Mouse (Mus musculus) heart, embryonic 16.5 days (tissue): ENCODE measurements at regions not wholly inside any gene's neighbourhood (a gene's known extent, or its start where the extent isn't known, plus 50 kb on each side); places are given as distances from the start of the nearest gene placed in this dataset.
"Not testable (repeated sequence)": the region's sequence is repeated elsewhere in the genome, so short reads cannot be mapped to it uniquely, and the experiment has no call there.

ENCODE experiments used
- ATAC-seq: fragments of 200-750 bp; cut with Nextera tagmentation; replicated peaks from 2 replicates; pipeline ENCODE4 v1.8.0; 2017; ENCODE audit warnings: moderate number of reproducible peaks; ENCODE audit not compliant: insufficient read depth, low FRiP score; ENCODE audit errors: extremely low read depth
- H3K27ac ChIP-seq: fragments of 300-500 bp; sonication (generic); 2 replicates; pipeline ENCODE4 v1.5.1; 2014; ENCODE audit warnings: mild to moderate bottlenecking, low read length, control low read depth, moderate library complexity
- H3K27me3 ChIP-seq: fragments of 300-500 bp; sonication (generic); 2 replicates; pipeline ENCODE4 v1.6.1; 2014; ENCODE audit warnings: low read length, mixed read lengths; ENCODE audit not compliant: control insufficient read depth, insufficient read depth
- H3K36me3 ChIP-seq: fragments of 300-500 bp; sonication (generic); 2 replicates; pipeline ENCODE4 v1.6.1; 2014; ENCODE audit not compliant: control insufficient read depth, insufficient read depth
- H3K4me1 ChIP-seq: fragments of 300-500 bp; sonication (generic); 2 replicates; pipeline ENCODE4 v1.6.1; 2014; ENCODE audit warnings: low read length, mixed read lengths; ENCODE audit not compliant: control insufficient read depth, insufficient read depth
- H3K4me2 ChIP-seq: fragments of 300-500 bp; sonication (generic); 2 replicates; pipeline ENCODE4 v1.6.1; 2014; ENCODE audit warnings: low read depth, mild to moderate bottlenecking, control low read depth, low read length
- H3K4me3 ChIP-seq: fragments of 300-500 bp; sonication (generic); 2 replicates; pipeline ENCODE4 v1.5.1; 2014; ENCODE audit warnings: mild to moderate bottlenecking, control low read depth, low read length
- H3K9ac ChIP-seq: fragments of 300-500 bp; sonication (generic); 2 replicates; pipeline ENCODE4 v1.6.1; 2014; ENCODE audit warnings: low read length, control low read depth
- H3K9me3 ChIP-seq: fragments of 300-500 bp; sonication (generic); replicated peaks from 2 replicates; pipeline ENCODE4 v1.6.1; 2016; ENCODE audit warnings: low read length; ENCODE audit not compliant: control insufficient read depth
- WGBS: fragments of 180-500 bp; shearing (Covaris S2); extraction: QIAGEN DNeasy Blood & Tissue Kit; methylation state at CpG from one replicate; pipeline ENCODE4 v1.1.7; 2014; 5-methylcytosine and 5-hydroxymethylcytosine counted together

DNA sequence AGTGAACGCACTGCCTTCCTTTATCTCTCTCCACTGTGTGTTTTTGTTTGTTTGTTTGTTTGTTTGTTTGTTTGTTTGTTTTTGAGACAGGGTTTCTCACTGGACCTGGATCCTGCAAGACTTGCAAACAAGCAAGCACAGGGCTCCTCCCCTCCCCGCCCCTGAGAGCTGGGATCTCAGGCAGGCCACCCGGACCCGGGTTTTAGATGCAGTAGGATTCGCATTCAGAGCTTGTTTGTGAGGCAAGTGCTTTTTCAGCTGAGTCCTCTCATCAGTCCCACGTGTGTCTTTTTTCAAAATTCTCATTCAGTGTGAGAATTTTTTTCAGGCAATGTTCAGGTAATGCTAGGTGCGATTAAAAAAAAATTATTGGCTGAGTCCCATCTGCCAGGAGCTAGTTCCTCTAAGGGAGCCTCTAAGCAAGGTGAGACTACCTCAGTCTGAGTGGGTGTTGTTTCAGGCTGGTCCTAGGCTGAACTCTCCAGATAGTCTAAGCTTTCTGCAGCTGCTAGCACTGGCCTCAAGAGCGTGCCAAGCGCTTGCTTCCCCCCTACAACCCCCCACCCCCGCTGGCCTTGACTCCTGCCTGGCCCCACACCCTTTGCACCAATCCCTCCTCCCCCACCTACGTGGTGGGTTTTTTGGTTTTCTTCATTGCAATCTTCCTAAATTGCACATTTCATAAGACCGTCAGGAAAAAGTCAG, 234.4 kb downstream of the Sorl1 start:
- Histone ChIP-seq H3K4me2 (peak overlapping the region; percentile 73), H3K27me3 (no peaks in the 10 kb centered on the region), H3K4me3 (peak overlapping the region; percentile 48), H3K9me3 (no peaks in the 10 kb centered on the region), H3K36me3 (no peaks in the 10 kb centered on the region), H3K4me1 (peaks cover 11% of the 10 kb centered on the region), H3K27ac (peak overlapping the region; percentile 84), H3K9ac (peak overlapping the region; percentile 64)
- 42% methylated on average over 12 of the region's 12 CpGs for WGBS
- peak; percentile 64 for ATAC-seq

DNA sequence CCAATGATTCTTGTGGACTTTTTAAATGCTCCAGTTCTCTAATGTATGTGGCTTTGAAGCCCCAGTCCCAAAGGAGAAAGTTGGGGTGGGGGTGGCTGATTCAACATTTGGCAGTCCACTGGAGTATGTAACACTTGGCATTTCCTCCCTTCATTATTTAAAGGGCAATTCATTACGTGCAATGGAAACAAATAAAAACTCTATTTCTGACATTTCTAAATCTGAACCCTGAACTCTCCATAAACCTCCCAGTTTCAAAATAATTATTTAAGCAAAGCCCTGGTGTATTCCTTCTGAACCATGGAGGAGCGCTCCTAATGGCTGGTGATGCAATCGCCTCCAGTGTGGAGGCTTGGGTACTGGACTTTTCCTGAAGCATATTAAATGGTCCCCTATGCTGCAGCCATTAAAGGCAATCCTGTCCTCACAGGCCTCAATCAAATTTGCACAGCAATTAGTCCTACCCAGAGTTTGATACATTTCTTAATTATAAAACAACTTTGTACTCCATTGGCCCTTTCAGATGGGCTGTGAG, 235.4 kb downstream of the Sorl1 start:
- Histone ChIP-seq H3K4me1 (peaks cover 11% of the 10 kb centered on the region), H3K4me2 (no peak overlapping the region), H3K9ac (no peak overlapping the region), H3K27me3 (no peaks in the 10 kb centered on the region), H3K36me3 (no peaks in the 10 kb centered on the region), H3K27ac (no peak overlapping the region), H3K9me3 (no peaks in the 10 kb centered on the region), H3K4me3 (no peak overlapping the region)
- WGBS, result 77% methylated on average over 3 of the region's 3 CpGs
- ATAC-seq, result no peak

DNA sequence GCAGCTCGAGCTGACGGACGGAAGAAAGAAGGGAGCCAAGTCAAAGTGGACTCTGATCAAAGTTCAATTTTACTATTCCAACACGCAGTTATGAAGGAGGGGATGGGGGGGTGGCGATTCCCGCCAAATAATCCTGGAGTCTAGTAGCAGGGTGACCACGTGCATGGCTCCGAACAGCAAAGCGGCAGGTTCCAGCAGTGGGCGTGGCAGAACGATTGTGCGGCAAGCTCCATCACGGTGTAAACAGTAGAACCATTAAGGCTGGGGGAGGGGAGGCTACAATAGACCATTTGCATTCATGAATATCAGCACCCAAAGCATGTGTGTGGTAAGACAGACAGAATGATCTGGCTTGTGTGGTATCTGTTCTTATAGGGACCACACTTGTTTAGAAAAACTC, 237.6 kb downstream of the Sorl1 start:
- H3K27ac ChIP-seq, ATAC-seq, H3K4me2 ChIP-seq, H3K36me3 ChIP-seq, H3K4me3 ChIP-seq, H3K9ac ChIP-seq, H3K27me3 ChIP-seq, H3K9me3 ChIP-seq: not testable (repeated sequence)
- WGBS, result 92% methylated on average over 13 of the region's 13 CpGs
- peaks cover 11% of the 10 kb centered on the region for H3K4me1 ChIP-seq

DNA sequence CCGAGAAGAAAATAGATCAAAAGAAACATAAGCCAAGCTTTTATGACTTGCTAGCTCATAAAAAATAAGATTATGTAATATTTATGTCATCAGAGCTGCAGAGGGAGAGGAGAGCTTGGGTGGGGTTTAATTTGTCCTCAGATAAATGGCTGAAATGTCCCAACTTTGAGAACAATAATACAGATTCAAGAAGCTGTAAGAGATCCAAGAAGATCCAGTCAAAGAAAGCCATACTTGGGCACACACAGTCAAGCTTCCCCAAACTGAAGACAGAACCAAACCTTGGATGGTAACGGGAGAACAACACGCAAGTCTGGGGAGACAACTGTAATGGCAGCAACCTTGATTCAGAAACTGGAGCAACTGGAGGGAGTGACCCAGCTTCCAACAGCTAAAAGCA, 243.6 kb downstream of the Sorl1 start:
- no peak for ATAC-seq
- 87% methylated on average over 3 of the region's 3 CpGs for WGBS
- Histone ChIP-seq H3K4me1 (peaks cover 15% of the 10 kb centered on the region), H3K27me3 (no peaks in the 10 kb centered on the region), H3K4me2 (no peak overlapping the region), H3K4me3 (no peak overlapping the region), H3K9ac (no peak overlapping the region), H3K27ac (no peak overlapping the region), H3K9me3 (no peaks in the 10 kb centered on the region), H3K36me3 (no peaks in the 10 kb centered on the region)

DNA sequence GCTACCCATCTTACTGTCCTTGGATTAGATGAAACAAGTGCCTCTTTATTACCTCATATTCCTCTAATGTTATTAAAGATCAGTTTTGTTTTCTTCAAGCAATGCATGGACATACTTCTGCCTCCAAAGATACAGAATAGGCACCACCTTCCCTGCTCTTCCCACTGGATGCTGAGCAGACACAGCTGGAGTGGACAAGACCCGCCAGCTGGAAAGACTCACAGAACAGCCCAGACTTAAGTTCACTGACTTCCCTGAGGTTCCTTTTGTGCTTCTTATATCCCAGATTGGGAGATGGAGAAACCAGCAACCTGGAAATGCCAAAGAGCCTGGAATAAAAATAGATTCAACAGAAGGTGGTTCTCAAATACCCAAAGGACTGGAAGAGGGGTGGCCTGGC, 245.0 kb downstream of the Sorl1 start:
- 59% methylated on average over 1 of the region's 1 CpGs for WGBS
- H3K9ac ChIP-seq, result no peak overlapping the region
- H3K27ac ChIP-seq, result peak overlapping the region; percentile 18; the same call in 1 of the 2 replicates
- H3K27me3 ChIP-seq, result no peaks in the 10 kb centered on the region
- no peak for ATAC-seq
- no peak overlapping the region for H3K4me3 ChIP-seq
- no peaks in the 10 kb centered on the region for H3K36me3 ChIP-seq
- no peak overlapping the region for H3K4me2 ChIP-seq
- H3K9me3 ChIP-seq, result no peaks in the 10 kb centered on the region
- H3K4me1 ChIP-seq, result peaks cover 15% of the 10 kb centered on the region

DNA sequence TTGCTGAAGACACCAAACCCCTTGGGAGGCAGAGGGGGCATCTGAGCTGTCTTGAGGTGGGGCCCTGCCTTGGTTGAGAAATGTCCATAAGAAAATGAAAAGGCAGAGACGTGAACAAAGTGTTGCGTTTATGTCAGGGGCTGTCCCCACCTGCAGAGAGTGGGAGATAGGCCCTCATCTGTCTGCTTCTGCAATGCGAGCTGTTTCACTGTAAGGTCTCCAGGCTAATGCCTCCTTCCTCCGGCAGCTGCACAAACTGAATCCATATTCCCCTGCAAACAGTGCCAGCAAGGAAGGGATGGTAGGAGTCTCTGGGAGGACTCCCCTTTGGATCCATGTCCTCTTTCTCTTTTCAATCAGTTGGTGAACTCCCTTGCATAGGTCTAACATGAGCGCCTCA, 263.0 kb downstream of the Sorl1 start:
- H3K4me3 ChIP-seq, result no peak overlapping the region
- H3K4me1 ChIP-seq, result peaks cover 25% of the 10 kb centered on the region
- H3K27ac ChIP-seq, result peak overlapping the region; percentile 80
- peak overlapping the region; percentile 30; the same call in 1 of the 2 replicates for H3K9ac ChIP-seq
- no peaks in the 10 kb centered on the region for H3K36me3 ChIP-seq
- WGBS, result 36% methylated on average over 5 of the region's 5 CpGs
- H3K4me2 ChIP-seq, result peak overlapping the region; percentile 56
- no peaks in the 10 kb centered on the region for H3K27me3 ChIP-seq
- H3K9me3 ChIP-seq, result no peaks in the 10 kb centered on the region
- no peak for ATAC-seq

DNA sequence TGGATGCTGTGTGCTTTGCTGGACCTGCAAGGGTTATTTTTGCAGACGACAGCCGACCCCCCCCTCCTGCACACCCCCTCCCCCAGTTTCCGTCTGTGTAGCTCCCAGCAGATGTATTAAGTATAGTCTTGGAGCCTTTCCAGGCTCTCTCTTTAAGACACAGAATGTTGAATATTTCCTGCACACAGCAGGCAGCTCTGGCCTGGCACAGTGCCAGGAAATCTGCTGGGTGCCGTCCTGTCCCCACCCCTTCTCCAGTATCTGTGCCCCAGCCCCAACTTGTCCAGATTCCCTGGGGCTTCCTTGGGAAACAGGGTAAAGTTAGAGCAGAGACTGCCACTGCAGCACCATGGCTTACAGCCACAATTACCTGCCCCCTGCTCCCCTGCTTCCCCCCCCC, 263.4 kb downstream of the Sorl1 start:
- H3K36me3 ChIP-seq, result no peaks in the 10 kb centered on the region
- H3K27ac ChIP-seq, result peak overlapping the region; percentile 80
- peak; percentile 89 for ATAC-seq
- 1% methylated on average over 4 of the region's 4 CpGs for WGBS
- H3K4me3 ChIP-seq, result peak overlapping the region; percentile 13; the same call in 1 of the 2 replicates
- no peaks in the 10 kb centered on the region for H3K27me3 ChIP-seq
- H3K4me2 ChIP-seq, result peak overlapping the region; percentile 56
- H3K9ac ChIP-seq, result peak overlapping the region; percentile 30; the same call in 1 of the 2 replicates
- peaks cover 25% of the 10 kb centered on the region for H3K4me1 ChIP-seq
- no peaks in the 10 kb centered on the region for H3K9me3 ChIP-seq

DNA sequence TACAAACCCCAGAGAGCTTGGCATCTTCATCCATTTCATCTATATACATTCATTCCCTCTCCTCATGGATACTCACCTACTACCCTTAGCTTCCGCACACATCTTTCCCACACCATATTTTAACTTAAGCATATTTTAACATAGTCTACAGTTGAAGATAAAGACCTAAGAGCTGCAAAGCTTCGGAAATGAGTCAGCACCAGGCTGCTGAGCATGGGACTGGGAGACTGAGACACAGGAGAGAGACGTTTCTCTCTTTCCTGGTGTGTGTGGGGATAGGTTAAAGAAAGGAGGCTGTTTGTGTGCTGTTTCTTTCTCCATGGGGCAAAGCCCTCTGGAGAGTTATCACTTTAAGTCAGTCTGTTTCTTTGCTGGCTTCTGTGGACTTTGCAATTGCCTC, 264.3 kb downstream of the Sorl1 start:
- Histone ChIP-seq H3K9ac (no peak overlapping the region), H3K27me3 (no peaks in the 10 kb centered on the region), H3K36me3 (no peaks in the 10 kb centered on the region), H3K4me1 (peaks cover 25% of the 10 kb centered on the region), H3K27ac (peak overlapping the region; percentile 80), H3K9me3 (no peaks in the 10 kb centered on the region), H3K4me3 (no peak overlapping the region), H3K4me2 (no peak overlapping the region)
- WGBS, result 49% methylated on average over 3 of the region's 3 CpGs
- no peak for ATAC-seq

DNA sequence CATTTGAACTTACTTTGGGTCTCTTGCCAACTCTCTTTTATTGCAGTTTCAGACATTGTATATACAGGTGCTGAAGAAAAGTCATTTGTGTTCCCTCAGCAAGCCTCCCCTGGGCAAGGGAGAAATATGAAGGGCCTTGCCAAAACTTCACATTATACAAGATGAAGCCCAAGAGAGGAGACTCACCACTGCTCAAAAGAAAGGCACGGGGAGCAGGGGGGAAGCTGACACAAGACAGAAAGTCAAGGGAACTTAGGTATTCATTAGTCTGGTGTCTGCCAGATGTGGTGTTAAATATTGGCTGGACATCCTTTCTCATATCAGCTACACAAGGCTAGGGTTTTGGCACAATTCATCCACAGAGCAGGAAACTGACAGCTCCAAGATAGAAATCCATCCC, 272.0 kb downstream of the Sorl1 start:
- no peaks in the 10 kb centered on the region; the same call in 1 of the 2 replicates for H3K27me3 ChIP-seq
- H3K4me2 ChIP-seq, result no peak overlapping the region
- H3K9ac ChIP-seq, result no peak overlapping the region
- no peak for ATAC-seq
- H3K4me3 ChIP-seq, result no peak overlapping the region
- H3K27ac ChIP-seq, result no peak overlapping the region
- 46% methylated on average over 1 of the region's 1 CpGs for WGBS
- no peaks in the 10 kb centered on the region for H3K9me3 ChIP-seq
- H3K36me3 ChIP-seq, result no peaks in the 10 kb centered on the region
- H3K4me1 ChIP-seq, result no peaks in the 10 kb centered on the region
